Comparison of ENCODE assay signal across 11 mouse cellular contexts in the genomic region with DNA sequence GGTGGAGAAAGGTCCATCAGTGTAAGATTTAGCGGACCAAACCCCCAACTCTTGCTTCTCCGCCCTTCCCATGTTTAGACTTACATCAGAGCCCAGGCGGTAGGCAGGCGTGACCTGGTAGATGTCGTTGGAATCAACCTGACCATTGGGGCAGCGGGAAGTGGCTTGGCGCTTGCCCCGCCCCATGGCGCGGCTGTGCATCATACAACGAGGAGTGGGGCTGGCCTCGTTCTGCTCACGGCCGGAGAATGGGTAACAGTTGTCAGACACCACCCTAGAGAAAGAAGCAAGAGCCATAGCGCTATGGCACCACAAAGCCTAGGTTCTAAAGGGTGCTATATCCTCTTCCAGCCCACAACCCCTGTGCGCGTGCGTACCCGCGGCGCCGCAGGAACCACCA. TPM values are rescaled to one million over a fixed set of nuclear protein-coding genes. Genes with fewer than 3 reads are reported as not detected.
DNase-seq lines count a peak whose midpoint lies in the region; ATAC-seq and TF ChIP-seq lines count a peak whose summit lies in the region.
"Had no signal": no experiment of that assay in that cellular context is flagged by ENCODE, and none has a peak within 500 bp of the region (broad histone marks: within the 10 kb centered on the region; RNA-seq: fewer than 3 reads in every experiment).

No protein-coding gene starts in this region.

- 76% methylated on average over 22 of the region's 22 CpGs for WGBS in spleen, adult 2 months
- WGBS in limb, embryonic 13.5 days = 50% methylated on average over 22 of the region's 22 CpGs
- WGBS in stomach, postnatal 0 days = 61% methylated on average over 22 of the region's 22 CpGs

- TF ChIP-seq EP300 in stomach, postnatal 0 days (optimal IDR thresholded peaks at IDR 0.05) = no peak

- no peak for TF ChIP-seq POLR2A in spleen, adult 2 months (IDR thresholded peaks at IDR 0.05; ENCODE audit: low read depth, low read length)

- no peaks in the 10 kb centered on the region for H3K9me3 ChIP-seq in limb, embryonic 13.5 days
- H3K9me3 ChIP-seq in stomach, postnatal 0 days (ENCODE audit: control insufficient read depth, low read length) = no peaks in the 10 kb centered on the region

- no peak overlapping the region for H3K9ac ChIP-seq in limb, embryonic 13.5 days
- H3K9ac ChIP-seq in stomach, postnatal 0 days (ENCODE audit: low read length) = no peak overlapping the region

- H3K27me3 ChIP-seq in spleen, adult 2 months (ENCODE audit: control insufficient read depth, insufficient read depth, low read length) = no peaks in the 10 kb centered on the region
- peaks cover 31% of the 10 kb centered on the region for H3K27me3 ChIP-seq in limb, embryonic 13.5 days
- H3K27me3 ChIP-seq in stomach, postnatal 0 days (ENCODE audit: control insufficient read depth, insufficient read depth, low read length) = no peaks in the 10 kb centered on the region

- H3K27ac ChIP-seq in gastrocnemius, adult 2 months = peak overlapping the region; percentile 75
- H3K27ac ChIP-seq in spleen, adult 2 months (ENCODE audit: insufficient read depth, low read length) = peak overlapping the region; percentile 42; the same call in 1 of the 2 replicates
- no peak overlapping the region for H3K27ac ChIP-seq in limb, embryonic 13.5 days
- peak overlapping the region; percentile 78 for H3K27ac ChIP-seq in stomach, postnatal 0 days (replicated peaks)

- intact Hi-C loops in gastrocnemius, adult 2 months (cut with DNase I) = no loop called here

- DNase-seq in gastrocnemius, adult 2 months = no peak
- no peak for DNase-seq in gastrocnemius, postnatal 10 days
- no peak for DNase-seq in spleen, adult 2 months (ENCODE audit: low read depth in 1 of 2, low spot score in 2 of 2)
- DNase-seq in spleen, postnatal 4 days (ENCODE audit: low spot score in 2 of 2) = no peak
- peak; percentile 72 for DNase-seq in stomach, postnatal 0 days (ENCODE audit: low spot score)
- DNase-seq in yolk sac, embryonic 10.5 days (ENCODE audit: low spot score) = no peak
- no peak for DNase-seq in right cerebral cortex, adult 18-20 months
- DNase-seq: adrenal gland, adult 8-10 months had no signal

- no peaks in the 10 kb centered on the region for H3K4me1 ChIP-seq in spleen, adult 2 months (ENCODE audit: control insufficient read depth, insufficient read depth, insufficient read length)
- H3K4me1 ChIP-seq in limb, embryonic 13.5 days = peaks cover 63% of the 10 kb centered on the region
- peaks cover 24% of the 10 kb centered on the region for H3K4me1 ChIP-seq in stomach, postnatal 0 days (replicated peaks; ENCODE audit: control insufficient read depth, insufficient read depth)

- no peaks in the 10 kb centered on the region for H3K36me3 ChIP-seq in spleen, adult 2 months (ENCODE audit: control insufficient read depth, insufficient read depth, low read length)
- no peaks in the 10 kb centered on the region for H3K36me3 ChIP-seq in limb, embryonic 13.5 days
- H3K36me3 ChIP-seq in stomach, postnatal 0 days (ENCODE audit: control insufficient read depth, insufficient read depth, low read length) = peaks cover 3% of the 10 kb centered on the region; the same call in 1 of the 2 replicates

- H3K4me3 ChIP-seq in gastrocnemius, adult 2 months = peak overlapping the region; percentile 53
- H3K4me3 ChIP-seq in spleen, adult 2 months (ENCODE audit: extremely low read depth, insufficient read depth, insufficient read length) = no peak overlapping the region
- no peak overlapping the region for H3K4me3 ChIP-seq in limb, embryonic 13.5 days
- no peak overlapping the region for H3K4me3 ChIP-seq in stomach, postnatal 0 days (ENCODE audit: low read depth, low read length)
- H3K4me3 ChIP-seq: myocyte had no signal

- H3K4me2 ChIP-seq in limb, embryonic 13.5 days (replicated peaks) = peak overlapping the region; percentile 41
- 0 out of 2 replicates have a peak overlapping the region, but pooled peaks have one; percentile 37 for H3K4me2 ChIP-seq in stomach, postnatal 0 days (replicated peaks; ENCODE audit: low read depth)

- ATAC-seq in limb, embryonic 13.5 days (ENCODE audit: low FRiP score, low read depth) = no peak
- no peak for ATAC-seq in stomach, postnatal 0 days (ENCODE audit: low FRiP score, low TSS enrichment)

- no peak for TF ChIP-seq CTCF in gastrocnemius, adult 2 months (IDR thresholded peaks at IDR 0.05)
- no peak for TF ChIP-seq CTCF in spleen, adult 2 months (IDR thresholded peaks at IDR 0.05; ENCODE audit: extremely low read depth, insufficient read depth, insufficient read length, insufficient replicate concordance)
- no peak for TF ChIP-seq CTCF in stomach, postnatal 0 days (IDR thresholded peaks at IDR 0.05; ENCODE audit: low read depth)

RNA-seq across cellular contexts. Expression of gene Tinagl1, which starts 7.6 kb away (rescaled TPM):
- total RNA-seq in gastrocnemius, adult 2 months (2021) = 10 to 100 TPM; 18.7 to 45.2 TPM
- 10 to 100 TPM; 27.7 to 33.1 TPM for total RNA-seq in gastrocnemius, postnatal 10 days (2021)
- 115 and 141 TPM in 2 replicates for polyA plus RNA-seq in spleen, adult 2 months (2012; rRNA removed)
- polyA plus RNA-seq in limb, embryonic 13.5 days (2015; fragmentation: Nextera tagmentation; extraction: Ambion mirVana) = 13.5 and 14.0 TPM in 2 replicates
- polyA plus RNA-seq in stomach, postnatal 0 days (2015; fragmentation: Nextera tagmentation; extraction: Ambion mirVana) = 123 and 131 TPM in 2 replicates

RNA-seq across cellular contexts. Expression of gene Hcrtr1, which starts 28.2 kb away (rescaled TPM):
- not detected for total RNA-seq in gastrocnemius, adult 2 months (2021)
- total RNA-seq in gastrocnemius, postnatal 10 days (2021) = not detected
- 0.48 and 0.67 TPM in 2 replicates for polyA plus RNA-seq in spleen, adult 2 months (2012; rRNA removed)
- polyA plus RNA-seq in limb, embryonic 13.5 days (2015; fragmentation: Nextera tagmentation; extraction: Ambion mirVana) = not detected in 2 replicates
- polyA plus RNA-seq in stomach, postnatal 0 days (2015; fragmentation: Nextera tagmentation; extraction: Ambion mirVana) = 0.39 and 0.73 TPM in 2 replicates
- polyA plus RNA-seq: C2C12, myocyte had no signal

RNA-seq across cellular contexts. Expression of gene Gm853, which starts 54.9 kb away (rescaled TPM):
- not detected for total RNA-seq in gastrocnemius, adult 2 months (2021)
- not detected for total RNA-seq in gastrocnemius, postnatal 10 days (2021)
- not detected in 2 replicates for polyA plus RNA-seq in spleen, adult 2 months (2012; rRNA removed)
- polyA plus RNA-seq in limb, embryonic 13.5 days (2015; fragmentation: Nextera tagmentation; extraction: Ambion mirVana) = not detected in 2 replicates
- polyA plus RNA-seq in stomach, postnatal 0 days (2015; fragmentation: Nextera tagmentation; extraction: Ambion mirVana) = not detected in 2 replicates
- total RNA-seq: adrenal gland, adult 8-10 months had no signal
- polyA plus RNA-seq: C2C12, myocyte had no signal
